Mouse (Mus musculus) ES-Bruce4 (cell line): ENCODE measurements at regions not wholly inside any gene's neighbourhood (a gene's known extent, or its start where the extent isn't known, plus 50 kb on each side); places are given as distances from the start of the nearest gene placed in this dataset.

Source experiments
- CTCF ChIP-seq: IDR thresholded peaks from one replicate; pipeline ENCODE4 v1.8.1; 2011; ENCODE audit warnings: low read depth, low read length
- EP300 ChIP-seq: IDR thresholded peaks from 2 replicates; pipeline ENCODE4 v1.6.1; 2011; ENCODE audit warnings: low read depth, low read length; ENCODE audit not compliant: insufficient read depth
- POLR2A ChIP-seq: IDR thresholded peaks from one replicate; pipeline ENCODE4 v1.8.1; 2011; ENCODE audit warnings: low read length; ENCODE audit not compliant: insufficient read depth

GRCm38 (mm10) chr5:73902470-73903218 is 165.6 kb downstream of the Usp46 start:
- TF ChIP-seq CTCF (no peak), POLR2A (no peak), EP300 (no peak)
